Mouse (Mus musculus): ENCODE data around the gene Dmpk. TPM values are rescaled to one million over a fixed set of nuclear protein-coding genes. Genes with fewer than 3 reads are reported as not detected.

Dmpk gene
- total and polyA plus RNA-seq, 3 experiments: 0.30 to 0.56 (median 0.36) TPM

DNA sequence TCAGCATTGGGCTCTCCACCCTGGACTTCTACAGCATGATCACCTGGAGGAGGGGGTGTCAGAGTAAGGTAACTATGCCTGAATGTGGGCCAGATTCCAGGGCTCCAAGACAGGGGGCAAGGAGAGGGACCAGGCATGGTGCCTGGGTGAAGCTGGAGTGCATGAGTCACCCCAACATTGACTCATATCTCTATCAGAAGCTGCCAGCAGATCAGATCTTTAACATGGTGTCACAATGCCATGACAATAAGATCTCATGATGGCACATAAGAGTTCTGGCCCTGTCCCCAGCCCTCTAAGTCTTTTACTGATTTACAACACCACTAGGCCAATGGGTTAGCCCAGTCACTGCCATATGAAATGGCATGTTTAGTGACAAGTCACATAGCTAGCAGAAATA lies 20.1 kb downstream of the Dmpk start:
- Histone ChIP-seq H3K4me1 (ENCODE audit: control insufficient read depth in 1 of 2, insufficient read depth in 2 of 2) (peaks cover 4 to 10% of the 10 kb centered on the region in 2 experiments), H3K79me2 (replicated peaks; ENCODE audit: control insufficient read depth, extremely low read depth, insufficient read depth, poor library complexity, severe bottlenecking) (no peaks in the 10 kb centered on the region), H3K27ac (ENCODE audit: insufficient read depth, low read depth) (no peak overlapping the region), H3K27me3 (replicated peaks) (peaks cover 92% of the 10 kb centered on the region), H3K4me3 (replicated peaks in 1 of 3; ENCODE audit: low read depth in 2 of 3, low read length in 2 of 3, poor library complexity in 1 of 3) (no peak overlapping the region), H3K4me2 (ENCODE audit: insufficient read depth, low read depth, poor library complexity, severe bottlenecking) (no peak overlapping the region), H3K9me3 (replicated peaks; ENCODE audit: low read length) (no peaks in the 10 kb centered on the region), H3K36me3 (replicated peaks in 1 of 2; ENCODE audit: control insufficient read depth in 1 of 2, insufficient read depth in 1 of 2, low read length in 1 of 2) (no peaks in the 10 kb centered on the region), H3K9ac (ENCODE audit: insufficient read depth, low read depth) (no peak overlapping the region)
- in situ Hi-C loops (cut with MboI; ENCODE audit: low pct_ligation_motif_present, low pct_unique_long_range_greater_than_20kb, low sequenced_read_pairs) (no loop called here), dilution Hi-C loops (cut with MboI; ENCODE audit: extremely low pct_ligation_motif_present, extremely low pct_unique_long_range_greater_than_20kb, low sequenced_read_pairs) (no loop called here)
- no peak for TF ChIP-seq UBTF (IDR thresholded peaks at IDR 0.05; ENCODE audit: low read depth, low read length)
- no peak for TF ChIP-seq KAT2A (IDR thresholded peaks at IDR 0.05; ENCODE audit: insufficient replicate concordance, low read length)
- no peak for TF ChIP-seq NELFE (IDR thresholded peaks at IDR 0.05; ENCODE audit: low read depth, low read length)
- no peak for TF ChIP-seq USF1 (IDR thresholded peaks at IDR 0.05; ENCODE audit: low read depth, low read length)
- no peak for TF ChIP-seq USF2 (conservative IDR thresholded peaks at IDR 0.05; ENCODE audit: low read depth, low read length)
- TF ChIP-seq JUN (IDR thresholded peaks at IDR 0.05; ENCODE audit: insufficient read depth, low read depth, low read length): no peak
- TF ChIP-seq MYC (IDR thresholded peaks at IDR 0.05; ENCODE audit: low read depth, low read length): no peak
- TF ChIP-seq ZKSCAN1 (IDR thresholded peaks at IDR 0.05; ENCODE audit: borderline replicate concordance, low read depth, low read length): no peak
- no peak for TF ChIP-seq SIN3A (IDR thresholded peaks at IDR 0.05; ENCODE audit: low read length)
- no peak for TF ChIP-seq ZMIZ1 (IDR thresholded peaks at IDR 0.05; ENCODE audit: low read depth, low read length)
- TF ChIP-seq TCF12 (IDR thresholded peaks at IDR 0.05; ENCODE audit: low read depth, low read length): no peak
- TF ChIP-seq POLR2AphosphoS2 (IDR thresholded peaks at IDR 0.05; ENCODE audit: low read depth, low read length): no peak
- TF ChIP-seq MEF2A (IDR thresholded peaks at IDR 0.05; ENCODE audit: borderline replicate concordance, low read depth, low read length): no peak
- no peak for TF ChIP-seq EP300 (IDR thresholded peaks at IDR 0.05; ENCODE audit: low read length)
- TF ChIP-seq E2F4 (IDR thresholded peaks at IDR 0.05; ENCODE audit: insufficient replicate concordance, low read depth, low read length): no peak
- TF ChIP-seq ETS1 (conservative IDR thresholded peaks at IDR 0.05; ENCODE audit: low read depth, low read length): no peak
- TF ChIP-seq ELF1 (IDR thresholded peaks at IDR 0.05; ENCODE audit: low read depth, low read length): no peak
- no peak for TF ChIP-seq HCFC1 (IDR thresholded peaks at IDR 0.05; ENCODE audit: low read depth, low read length)
- no peak for TF ChIP-seq RCOR1 (conservative IDR thresholded peaks at IDR 0.05; ENCODE audit: low read depth, low read length)
- TF ChIP-seq GABPA (IDR thresholded peaks at IDR 0.05; ENCODE audit: insufficient replicate concordance, low read depth, low read length): no peak
- no peak for DNase-seq (ENCODE audit: extremely low read depth)

DNA sequence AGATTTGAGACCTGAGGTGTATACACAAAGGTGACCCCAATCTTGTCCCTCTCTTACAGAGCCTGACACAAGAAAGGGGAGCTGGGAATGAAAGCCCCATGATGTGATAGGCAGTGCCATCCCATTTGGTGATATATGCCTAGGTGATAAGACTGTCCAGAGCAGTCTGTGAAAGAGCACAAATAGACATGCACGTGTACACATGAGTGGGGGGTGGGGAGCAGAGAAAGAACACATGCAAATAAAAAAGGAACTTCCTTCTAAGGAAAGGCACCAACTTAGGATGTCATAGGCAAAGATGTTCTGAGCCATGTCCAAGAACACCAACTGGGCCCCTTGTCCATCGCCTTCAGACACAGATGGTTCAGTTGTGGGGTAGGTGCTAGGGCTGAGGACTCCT lies 20.8 kb downstream of the Dmpk start:
- Histone ChIP-seq H3K4me1 (ENCODE audit: control insufficient read depth in 1 of 2, insufficient read depth in 2 of 2) (peaks cover 4 to 11% of the 10 kb centered on the region in 2 experiments), H3K4me2 (ENCODE audit: insufficient read depth, low read depth, poor library complexity, severe bottlenecking) (no peak overlapping the region), H3K9me3 (replicated peaks; ENCODE audit: low read length) (no peaks in the 10 kb centered on the region), H3K36me3 (replicated peaks in 1 of 2; ENCODE audit: control insufficient read depth in 1 of 2, insufficient read depth in 1 of 2, low read length in 1 of 2) (no peaks in the 10 kb centered on the region), H3K4me3 (replicated peaks in 1 of 3; ENCODE audit: low read depth in 2 of 3, low read length in 2 of 3, poor library complexity in 1 of 3) (no peak overlapping the region), H3K79me2 (replicated peaks; ENCODE audit: control insufficient read depth, extremely low read depth, insufficient read depth, poor library complexity, severe bottlenecking) (no peaks in the 10 kb centered on the region), H3K9ac (ENCODE audit: insufficient read depth, low read depth) (no peak overlapping the region), H3K27me3 (replicated peaks) (peaks cover 89% of the 10 kb centered on the region), H3K27ac (ENCODE audit: insufficient read depth, low read depth) (no peak overlapping the region)
- dilution Hi-C loops (cut with MboI; ENCODE audit: extremely low pct_ligation_motif_present, extremely low pct_unique_long_range_greater_than_20kb, low sequenced_read_pairs): no loop called here
- TF ChIP-seq NELFE (IDR thresholded peaks at IDR 0.05; ENCODE audit: low read depth, low read length) (no peak), MXI1 (IDR thresholded peaks at IDR 0.05; ENCODE audit: low read depth, low read length) (no peak), ZNF384 (IDR thresholded peaks at IDR 0.05; ENCODE audit: low read depth, low read length) (no peak), GABPA (IDR thresholded peaks at IDR 0.05; ENCODE audit: insufficient replicate concordance, low read depth, low read length) (no peak), ELF1 (IDR thresholded peaks at IDR 0.05; ENCODE audit: low read depth, low read length) (no peak), MAX (IDR thresholded peaks at IDR 0.05; ENCODE audit: low read length) (peak; percentile 48; the same call in 1 of the 2 replicates), POLR2A (IDR thresholded peaks at IDR 0.05; ENCODE audit: low read depth, low read length) (no peak), BHLHE40 (IDR thresholded peaks at IDR 0.05; ENCODE audit: low read depth, low read length) (peak; percentile 91), MAFK (IDR thresholded peaks at IDR 0.05; ENCODE audit: insufficient replicate concordance, low read length) (no peak), CHD1 (IDR thresholded peaks at IDR 0.05; ENCODE audit: low read depth, low read length) (no peak), IRF4 (IDR thresholded peaks at IDR 0.05; ENCODE audit: low read depth, low read length) (no peak)
- in situ Hi-C loops (cut with MboI; ENCODE audit: low pct_ligation_motif_present, low pct_unique_long_range_greater_than_20kb, low sequenced_read_pairs): no loop called here
- DNase-seq (ENCODE audit: extremely low read depth): no peak

All from CH12.LX (cell line).